Mouse (Mus musculus): Measurements from ENCODE around the gene Mmab. TPM values are rescaled to one million over a fixed set of nuclear protein-coding genes. Genes with fewer than 3 reads are reported as not detected.

The Mmab gene
- polyA plus RNA-seq, 1 experiment from 2014 or later, result 25.4 TPM

DNA sequence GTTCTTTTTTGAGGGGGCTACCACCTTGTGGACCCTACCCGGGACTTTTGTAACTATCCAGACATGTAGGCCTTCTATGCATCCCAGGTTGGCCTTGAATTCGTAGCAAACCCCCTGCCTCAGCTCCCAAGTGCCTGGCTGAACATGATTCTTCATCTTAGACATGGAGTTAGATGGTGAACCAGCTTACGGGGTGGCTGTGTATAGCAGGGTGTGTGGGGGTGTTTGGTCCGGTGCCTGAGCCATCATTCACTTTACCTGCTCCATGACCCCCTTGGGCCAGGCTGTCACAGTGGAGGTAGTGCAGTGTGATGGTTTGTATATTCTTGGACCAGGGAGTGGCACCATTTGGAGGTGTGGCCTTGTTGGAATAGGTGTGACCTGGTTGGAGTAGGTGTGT is 24.1 kb upstream of the Mmab start:
- Histone ChIP-seq H3K4me1 (ENCODE audit: control insufficient read depth, insufficient read depth, low read length) (peaks cover 20% of the 10 kb centered on the region), H3K9ac (ENCODE audit: low read depth, low read length) (peak overlapping the region; percentile 49; the same call in 1 of the 2 replicates), H3K9me3 (replicated peaks; ENCODE audit: control insufficient read depth, low read length) (no peaks in the 10 kb centered on the region), H3K4me2 (peak overlapping the region; percentile 58), H3K27me3 (ENCODE audit: control insufficient read depth, insufficient read depth, low read length) (no peaks in the 10 kb centered on the region), H3K4me3 (ENCODE audit: low read depth, low read length) (no peak overlapping the region), H3K27ac (ENCODE audit: low read depth, low read length) (peak overlapping the region; percentile 78), H3K36me3 (ENCODE audit: control insufficient read depth, insufficient read depth, low read length) (no peaks in the 10 kb centered on the region)
- WGBS (ENCODE audit: insufficient replicate concordance), result 59% methylated on average over 4 of the region's 4 CpGs
- no peak for ATAC-seq (replicated peaks; ENCODE audit: insufficient number of reproducible peaks, low FRiP score, low TSS enrichment)

GRCm38 (mm10) chr5:114467430-114467829 is 23.6 kb upstream of the Mmab start:
- H3K4me1 ChIP-seq (ENCODE audit: control insufficient read depth, insufficient read depth, low read length), result peaks cover 20% of the 10 kb centered on the region
- WGBS (ENCODE audit: insufficient replicate concordance), result 2% methylated on average over 10 of the region's 13 CpGs
- peak overlapping the region; percentile 32 for H3K4me3 ChIP-seq (ENCODE audit: low read depth, low read length)
- peak; percentile 72 for ATAC-seq (replicated peaks; ENCODE audit: insufficient number of reproducible peaks, low FRiP score, low TSS enrichment)
- H3K27ac ChIP-seq (ENCODE audit: low read depth, low read length), result peak overlapping the region; percentile 78
- H3K9me3 ChIP-seq (replicated peaks; ENCODE audit: control insufficient read depth, low read length), result no peaks in the 10 kb centered on the region
- peak overlapping the region; percentile 49; the same call in 1 of the 2 replicates for H3K9ac ChIP-seq (ENCODE audit: low read depth, low read length)
- no peaks in the 10 kb centered on the region for H3K27me3 ChIP-seq (ENCODE audit: control insufficient read depth, insufficient read depth, low read length)
- peak overlapping the region; percentile 58 for H3K4me2 ChIP-seq
- no peaks in the 10 kb centered on the region for H3K36me3 ChIP-seq (ENCODE audit: control insufficient read depth, insufficient read depth, low read length)

GRCm38 (mm10) chr5:114467019-114467418 is 23.2 kb upstream of the Mmab start:
- 0% methylated on average over 11 of the region's 11 CpGs for WGBS (ENCODE audit: insufficient replicate concordance)
- Histone ChIP-seq H3K4me2 (peak overlapping the region; percentile 58), H3K27me3 (ENCODE audit: control insufficient read depth, insufficient read depth, low read length) (no peaks in the 10 kb centered on the region), H3K27ac (ENCODE audit: low read depth, low read length) (peak overlapping the region; percentile 78), H3K4me1 (ENCODE audit: control insufficient read depth, insufficient read depth, low read length) (peaks cover 20% of the 10 kb centered on the region), H3K9me3 (replicated peaks; ENCODE audit: control insufficient read depth, low read length) (no peaks in the 10 kb centered on the region), H3K36me3 (ENCODE audit: control insufficient read depth, insufficient read depth, low read length) (no peaks in the 10 kb centered on the region), H3K4me3 (ENCODE audit: low read depth, low read length) (peak overlapping the region; percentile 32), H3K9ac (ENCODE audit: low read depth, low read length) (peak overlapping the region; percentile 29; the same call in 1 of the 2 replicates)
- ATAC-seq (replicated peaks; ENCODE audit: insufficient number of reproducible peaks, low FRiP score, low TSS enrichment), result no peak

DNA sequence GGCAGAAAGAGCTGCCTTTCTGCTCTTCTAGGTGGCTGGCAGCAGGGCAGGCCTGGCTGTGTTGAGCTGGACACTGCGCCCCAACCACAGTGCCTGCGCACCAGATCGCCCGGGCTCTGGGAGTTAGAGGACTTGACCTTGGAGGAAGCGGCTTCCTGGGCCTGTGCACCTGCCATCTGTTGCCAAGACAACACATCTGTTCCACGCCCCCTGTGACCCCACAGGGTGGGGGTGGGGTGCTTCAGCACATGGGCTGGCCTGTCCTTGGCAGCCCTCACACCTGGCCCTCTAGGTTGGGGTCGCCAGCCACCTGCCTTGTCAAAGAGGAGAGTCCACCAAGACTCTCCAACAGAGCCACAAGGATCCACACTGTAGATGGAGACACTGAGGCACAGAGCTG is 21.8 kb upstream of the Mmab start:
- Histone ChIP-seq H3K27ac (ENCODE audit: low read depth, low read length) (no peak overlapping the region), H3K27me3 (ENCODE audit: control insufficient read depth, insufficient read depth, low read length) (no peaks in the 10 kb centered on the region), H3K4me1 (ENCODE audit: control insufficient read depth, insufficient read depth, low read length) (peaks cover 20% of the 10 kb centered on the region), H3K4me3 (ENCODE audit: low read depth, low read length) (no peak overlapping the region), H3K4me2 (no peak overlapping the region), H3K9me3 (replicated peaks; ENCODE audit: control insufficient read depth, low read length) (no peaks in the 10 kb centered on the region), H3K36me3 (ENCODE audit: control insufficient read depth, insufficient read depth, low read length) (no peaks in the 10 kb centered on the region), H3K9ac (ENCODE audit: low read depth, low read length) (no peak overlapping the region)
- WGBS (ENCODE audit: insufficient replicate concordance), result 66% methylated on average over 7 of the region's 7 CpGs
- no peak for ATAC-seq (replicated peaks; ENCODE audit: insufficient number of reproducible peaks, low FRiP score, low TSS enrichment)

GRCm38 (mm10) chr5:114464561-114464960 is 20.7 kb upstream of the Mmab start:
- Histone ChIP-seq H3K4me2 (no peak overlapping the region), H3K27ac (ENCODE audit: low read depth, low read length) (no peak overlapping the region), H3K9me3 (replicated peaks; ENCODE audit: control insufficient read depth, low read length) (no peaks in the 10 kb centered on the region), H3K4me1 (ENCODE audit: control insufficient read depth, insufficient read depth, low read length) (peaks cover 20% of the 10 kb centered on the region), H3K36me3 (ENCODE audit: control insufficient read depth, insufficient read depth, low read length) (no peaks in the 10 kb centered on the region), H3K4me3 (ENCODE audit: low read depth, low read length) (no peak overlapping the region), H3K9ac (ENCODE audit: low read depth, low read length) (no peak overlapping the region), H3K27me3 (ENCODE audit: control insufficient read depth, insufficient read depth, low read length) (no peaks in the 10 kb centered on the region)
- ATAC-seq (replicated peaks; ENCODE audit: insufficient number of reproducible peaks, low FRiP score, low TSS enrichment), result no peak
- 78% methylated on average over 2 of the region's 2 CpGs for WGBS (ENCODE audit: insufficient replicate concordance)

DNA sequence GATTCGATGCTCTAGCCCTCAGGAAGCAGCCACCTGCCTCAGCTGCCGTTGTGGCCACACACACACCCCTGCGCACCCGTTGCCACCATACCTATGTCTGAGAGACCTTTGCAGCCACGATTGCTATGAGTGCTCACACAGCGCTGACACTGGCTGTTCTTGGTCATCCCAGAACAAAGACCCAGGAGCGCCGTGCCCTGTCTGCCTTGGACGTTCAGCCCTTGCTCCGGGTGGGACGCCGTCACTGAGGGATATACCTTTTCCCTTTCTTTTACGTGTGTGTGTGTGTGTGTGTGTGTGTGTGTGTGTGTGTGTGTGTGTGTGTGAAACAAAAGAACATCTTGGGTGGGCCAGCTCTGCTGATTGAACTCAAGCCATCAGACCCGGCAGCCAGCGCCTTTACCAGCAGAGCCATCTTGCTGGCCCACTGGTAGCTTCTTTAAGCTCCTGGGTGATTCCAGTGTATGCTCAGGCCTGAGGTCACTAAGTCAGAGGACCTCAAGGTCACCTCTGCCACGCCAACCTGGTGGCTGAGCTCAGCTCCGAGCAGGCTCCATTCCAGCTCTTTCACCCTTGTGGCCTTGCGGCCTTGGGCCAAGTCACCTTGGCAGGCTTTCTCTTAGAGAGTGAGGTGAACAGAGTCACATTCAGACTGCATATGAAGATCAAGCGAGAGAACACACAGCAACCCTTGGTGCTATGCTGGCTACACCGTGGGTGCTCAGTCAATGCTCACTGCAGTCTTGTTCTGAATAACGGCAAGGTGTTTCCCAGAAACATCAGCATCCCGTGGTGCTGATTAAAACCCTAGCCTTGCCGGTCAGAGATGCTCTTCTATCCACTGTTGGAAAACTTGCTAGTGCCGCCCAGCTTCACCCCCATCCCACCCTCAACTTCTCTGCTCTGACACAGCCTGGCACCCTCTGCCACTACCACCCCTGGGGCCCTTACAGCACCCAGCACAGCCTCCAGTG is 18.5 kb upstream of the Mmab start:
- H3K27me3 ChIP-seq (ENCODE audit: control insufficient read depth, insufficient read depth, low read length), result no peaks in the 10 kb centered on the region
- no peaks in the 10 kb centered on the region for H3K9me3 ChIP-seq (replicated peaks; ENCODE audit: control insufficient read depth, low read length)
- no peaks in the 10 kb centered on the region for H3K36me3 ChIP-seq (ENCODE audit: control insufficient read depth, insufficient read depth, low read length)
- peaks cover 20% of the 10 kb centered on the region for H3K4me1 ChIP-seq (ENCODE audit: control insufficient read depth, insufficient read depth, low read length)
- no peak overlapping the region for H3K27ac ChIP-seq (ENCODE audit: low read depth, low read length)
- ATAC-seq (replicated peaks; ENCODE audit: insufficient number of reproducible peaks, low FRiP score, low TSS enrichment), result no peak
- WGBS (ENCODE audit: insufficient replicate concordance), result 79% methylated on average over 24 of the region's 24 CpGs
- no peak overlapping the region for H3K9ac ChIP-seq (ENCODE audit: low read depth, low read length)
- H3K4me2 ChIP-seq, result no peak overlapping the region
- H3K4me3 ChIP-seq (ENCODE audit: low read depth, low read length), result no peak overlapping the region

DNA sequence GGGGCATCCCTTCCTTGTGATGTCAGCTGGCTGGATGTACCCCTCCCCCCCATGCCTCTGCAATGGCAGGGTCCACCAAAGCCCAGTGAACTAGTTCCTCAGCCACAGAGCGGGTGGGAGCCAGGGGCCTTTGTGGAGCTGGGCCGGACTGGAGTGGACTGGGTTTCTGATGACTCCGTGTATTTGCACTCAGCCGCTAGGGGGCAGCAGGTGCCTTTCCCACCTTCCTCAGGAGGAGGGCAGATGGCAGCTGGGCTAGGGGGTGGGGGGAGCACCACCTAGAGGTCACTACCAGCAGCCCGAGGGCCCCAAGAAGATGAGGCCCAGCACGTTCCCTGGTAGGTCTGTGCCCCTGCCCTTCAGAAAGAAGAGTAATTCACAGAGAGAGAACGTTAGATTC is 17.4 kb upstream of the Mmab start:
- no peaks in the 10 kb centered on the region for H3K27me3 ChIP-seq (ENCODE audit: control insufficient read depth, insufficient read depth, low read length)
- WGBS (ENCODE audit: insufficient replicate concordance), result 10% methylated on average over 7 of the region's 7 CpGs
- no peak overlapping the region for H3K9ac ChIP-seq (ENCODE audit: low read depth, low read length)
- no peak overlapping the region for H3K27ac ChIP-seq (ENCODE audit: low read depth, low read length)
- no peak; the same call in 1 of the 2 replicates for ATAC-seq (replicated peaks; ENCODE audit: insufficient number of reproducible peaks, low FRiP score, low TSS enrichment)
- no peak overlapping the region for H3K4me3 ChIP-seq (ENCODE audit: low read depth, low read length)
- H3K4me2 ChIP-seq, result no peak overlapping the region
- peaks cover 14% of the 10 kb centered on the region for H3K4me1 ChIP-seq (ENCODE audit: control insufficient read depth, insufficient read depth, low read length)
- H3K9me3 ChIP-seq (replicated peaks; ENCODE audit: control insufficient read depth, low read length), result no peaks in the 10 kb centered on the region
- no peaks in the 10 kb centered on the region for H3K36me3 ChIP-seq (ENCODE audit: control insufficient read depth, insufficient read depth, low read length)

DNA sequence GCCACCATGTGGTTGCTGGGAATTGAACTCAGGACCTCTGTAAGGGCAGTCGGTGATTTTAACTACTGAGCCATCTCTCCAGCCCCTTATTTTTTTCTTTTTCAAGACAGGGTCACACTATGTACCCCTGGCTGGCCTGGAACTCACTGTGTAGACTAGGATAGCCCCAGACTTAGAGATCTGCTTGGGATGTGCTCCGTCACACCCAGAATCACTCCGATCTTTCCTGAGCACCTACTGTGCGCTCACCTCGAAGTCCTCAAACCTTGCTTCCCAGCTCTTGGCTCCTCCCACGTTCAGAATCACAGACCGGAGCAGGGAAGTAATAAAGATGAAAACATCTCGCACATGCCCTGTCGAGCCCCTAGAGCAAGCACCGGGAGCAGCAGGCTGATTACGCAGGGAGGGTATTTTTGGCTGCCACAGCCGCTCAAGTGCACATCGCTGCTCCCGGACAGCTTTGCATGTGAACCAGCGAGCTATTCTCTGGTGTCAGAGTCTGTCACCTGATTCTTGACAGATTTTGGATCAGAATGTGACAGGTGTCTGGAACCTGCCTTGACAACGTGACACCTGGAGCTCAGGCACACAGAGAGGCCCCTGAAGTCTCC is 13.2 kb upstream of the Mmab start:
- peak overlapping the region; percentile 27 for H3K4me2 ChIP-seq
- H3K4me1 ChIP-seq (ENCODE audit: control insufficient read depth, insufficient read depth, low read length), result peaks cover 13% of the 10 kb centered on the region

More for the DNA sequence above, 13.2 kb upstream of the Mmab start:
- Histone ChIP-seq H3K36me3 (ENCODE audit: control insufficient read depth, insufficient read depth, low read length) (peaks cover 2% of the 10 kb centered on the region; the same call in 1 of the 2 replicates), H3K27ac (ENCODE audit: low read depth, low read length) (peak overlapping the region; percentile 22; the same call in 1 of the 2 replicates), H3K27me3 (ENCODE audit: control insufficient read depth, insufficient read depth, low read length) (no peaks in the 10 kb centered on the region), H3K9me3 (replicated peaks; ENCODE audit: control insufficient read depth, low read length) (no peaks in the 10 kb centered on the region), H3K4me3 (ENCODE audit: low read depth, low read length) (no peak overlapping the region), H3K9ac (ENCODE audit: low read depth, low read length) (no peak overlapping the region)
- WGBS (ENCODE audit: insufficient replicate concordance), result 63% methylated on average over 16 of the region's 16 CpGs
- ATAC-seq (replicated peaks; ENCODE audit: insufficient number of reproducible peaks, low FRiP score, low TSS enrichment), result no peak
